Mouse (Mus musculus): ENCODE measurements around the gene Atp9a. TPM values are rescaled to one million over a fixed set of nuclear protein-coding genes. Genes with fewer than 3 reads are reported as not detected.
A peak's percentile ranks its signal among the peaks of the same experiment; 100 is the strongest.

Atp9a gene
- polyA plus RNA-seq, 1 experiment: 28.9 TPM

DNA sequence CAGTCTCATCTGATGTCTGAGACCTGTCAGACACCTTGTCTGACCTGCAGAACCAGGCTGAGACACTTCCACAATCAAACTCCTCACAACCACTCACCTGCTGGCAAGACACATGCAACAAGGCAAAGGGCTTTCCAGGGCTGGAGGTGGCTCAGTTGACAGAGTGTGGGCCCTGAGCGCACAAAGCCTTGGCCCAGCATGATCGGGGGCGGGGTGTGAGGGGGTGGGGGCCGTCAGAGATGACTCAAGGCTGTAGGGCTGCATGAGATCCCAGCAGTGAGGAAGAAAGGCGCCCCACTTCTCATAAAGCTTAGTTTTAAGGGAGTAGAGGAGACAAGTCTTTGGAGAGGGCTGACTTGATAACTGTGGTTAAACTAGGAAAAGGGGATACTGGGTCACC is 78.5 kb downstream of the Atp9a start:
- Histone ChIP-seq H3K36me3 (ENCODE audit: control insufficient read depth, insufficient read depth, low read length, poor library complexity, severe bottlenecking) (no peaks in the 10 kb centered on the region), H3K4me1 (ENCODE audit: control insufficient read depth, insufficient read depth, low read length) (no peaks in the 10 kb centered on the region), H3K27ac (ENCODE audit: insufficient read depth, low read length) (no peak overlapping the region), H3K27me3 (ENCODE audit: control insufficient read depth, insufficient read depth, low read length, poor library complexity, severe bottlenecking) (no peaks in the 10 kb centered on the region), H3K9me3 (replicated peaks; ENCODE audit: control insufficient read depth, insufficient read depth, low read length, poor library complexity, severe bottlenecking) (no peaks in the 10 kb centered on the region), H3K4me3 (ENCODE audit: low read depth, low read length) (no peak overlapping the region), H3K9ac (ENCODE audit: low read depth, poor library complexity, severe bottlenecking) (no peak overlapping the region)
- TF ChIP-seq POLR2A (IDR thresholded peaks at IDR 0.05; ENCODE audit: insufficient read depth, low read length) (no peak), CTCF (IDR thresholded peaks at IDR 0.05; ENCODE audit: low read depth, low read length) (no peak), EP300 (IDR thresholded peaks at IDR 0.05; ENCODE audit: insufficient read depth, low read depth, low read length) (no peak)

DNA sequence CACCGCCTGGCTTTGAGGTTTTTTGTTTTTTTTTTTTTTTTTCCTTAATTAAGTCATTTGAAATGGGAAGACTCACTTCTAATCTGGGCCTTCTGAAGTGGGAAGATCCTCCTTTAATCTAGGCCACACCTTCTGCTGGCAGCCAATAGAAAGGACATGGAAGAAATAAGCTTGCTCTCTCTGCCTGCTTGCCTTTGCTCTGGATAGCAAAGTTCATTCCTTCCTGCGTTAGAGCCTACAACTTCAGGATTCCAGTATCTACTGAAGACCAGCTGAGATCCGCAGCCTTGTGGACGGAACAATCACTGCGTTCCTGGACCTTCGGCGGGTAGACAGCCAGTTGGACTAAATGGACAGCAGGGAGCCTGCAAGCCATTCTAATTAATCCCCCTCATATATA is 79.0 kb downstream of the Atp9a start:
- no peak for TF ChIP-seq POLR2A (IDR thresholded peaks at IDR 0.05; ENCODE audit: insufficient read depth, low read length)
- TF ChIP-seq CTCF (IDR thresholded peaks at IDR 0.05; ENCODE audit: low read depth, low read length): no peak
- TF ChIP-seq EP300 (IDR thresholded peaks at IDR 0.05; ENCODE audit: insufficient read depth, low read depth, low read length): no peak
- no peak overlapping the region for H3K4me3 ChIP-seq (ENCODE audit: low read depth, low read length)
- H3K36me3 ChIP-seq (ENCODE audit: control insufficient read depth, insufficient read depth, low read length, poor library complexity, severe bottlenecking): no peaks in the 10 kb centered on the region
- H3K9me3 ChIP-seq (replicated peaks; ENCODE audit: control insufficient read depth, insufficient read depth, low read length, poor library complexity, severe bottlenecking): no peaks in the 10 kb centered on the region
- no peak overlapping the region for H3K9ac ChIP-seq (ENCODE audit: low read depth, poor library complexity, severe bottlenecking)
- no peaks in the 10 kb centered on the region for H3K27me3 ChIP-seq (ENCODE audit: control insufficient read depth, insufficient read depth, low read length, poor library complexity, severe bottlenecking)
- H3K4me1 ChIP-seq (ENCODE audit: control insufficient read depth, insufficient read depth, low read length): no peaks in the 10 kb centered on the region
- no peak overlapping the region for H3K27ac ChIP-seq (ENCODE audit: insufficient read depth, low read length)

DNA sequence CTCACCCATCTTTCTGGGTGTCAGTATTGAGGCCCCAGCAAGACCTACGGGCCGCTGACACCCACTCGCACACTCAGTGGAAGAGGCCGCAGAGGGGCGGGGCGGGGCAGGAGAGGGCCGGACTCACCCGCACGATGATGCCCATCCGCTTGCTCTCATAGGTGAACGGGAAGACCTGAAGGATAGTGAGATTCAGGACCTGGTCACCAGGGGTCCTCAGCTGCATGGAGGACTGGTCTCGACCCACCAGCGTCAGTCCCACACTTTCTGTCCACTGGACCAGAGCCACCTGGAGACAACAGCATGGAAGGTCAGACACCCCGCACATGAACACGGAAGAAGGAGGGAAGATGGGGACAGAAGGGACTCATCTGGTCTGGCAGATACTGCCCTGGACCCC is 80.4 kb downstream of the Atp9a start:
- no peaks in the 10 kb centered on the region for H3K27me3 ChIP-seq (ENCODE audit: control insufficient read depth, insufficient read depth, low read length, poor library complexity, severe bottlenecking)
- H3K4me1 ChIP-seq (ENCODE audit: control insufficient read depth, insufficient read depth, low read length): no peaks in the 10 kb centered on the region
- no peaks in the 10 kb centered on the region for H3K36me3 ChIP-seq (ENCODE audit: control insufficient read depth, insufficient read depth, low read length, poor library complexity, severe bottlenecking)
- no peaks in the 10 kb centered on the region for H3K9me3 ChIP-seq (replicated peaks; ENCODE audit: control insufficient read depth, insufficient read depth, low read length, poor library complexity, severe bottlenecking)
- no peak overlapping the region for H3K9ac ChIP-seq (ENCODE audit: low read depth, poor library complexity, severe bottlenecking)
- peak; percentile 55 for TF ChIP-seq CTCF (IDR thresholded peaks at IDR 0.05; ENCODE audit: low read depth, low read length)
- TF ChIP-seq POLR2A (IDR thresholded peaks at IDR 0.05; ENCODE audit: insufficient read depth, low read length): no peak
- no peak overlapping the region for H3K4me3 ChIP-seq (ENCODE audit: low read depth, low read length)
- no peak overlapping the region for H3K27ac ChIP-seq (ENCODE audit: insufficient read depth, low read length)

GRCm38 (mm10) chr2:168660344-168660743 is 81.9 kb downstream of the Atp9a start:
- no peaks in the 10 kb centered on the region for H3K36me3 ChIP-seq (ENCODE audit: control insufficient read depth, insufficient read depth, low read length, poor library complexity, severe bottlenecking)
- no peaks in the 10 kb centered on the region for H3K9me3 ChIP-seq (replicated peaks; ENCODE audit: control insufficient read depth, insufficient read depth, low read length, poor library complexity, severe bottlenecking)
- no peak overlapping the region for H3K4me3 ChIP-seq (ENCODE audit: low read depth, low read length)
- H3K27me3 ChIP-seq (ENCODE audit: control insufficient read depth, insufficient read depth, low read length, poor library complexity, severe bottlenecking): no peaks in the 10 kb centered on the region
- no peak for TF ChIP-seq EP300 (IDR thresholded peaks at IDR 0.05; ENCODE audit: insufficient read depth, low read depth, low read length)
- TF ChIP-seq CTCF (IDR thresholded peaks at IDR 0.05; ENCODE audit: low read depth, low read length): peak; percentile 86
- no peak for TF ChIP-seq POLR2A (IDR thresholded peaks at IDR 0.05; ENCODE audit: insufficient read depth, low read length)
- H3K4me1 ChIP-seq (ENCODE audit: control insufficient read depth, insufficient read depth, low read length): no peaks in the 10 kb centered on the region
- H3K27ac ChIP-seq (ENCODE audit: insufficient read depth, low read length): no peak overlapping the region
- no peak overlapping the region for H3K9ac ChIP-seq (ENCODE audit: low read depth, poor library complexity, severe bottlenecking)

- Histone ChIP-seq H3K9ac (ENCODE audit: low read depth, poor library complexity, severe bottlenecking) (no peak overlapping the region), H3K36me3 (ENCODE audit: control insufficient read depth, insufficient read depth, low read length, poor library complexity, severe bottlenecking) (no peaks in the 10 kb centered on the region), H3K4me3 (ENCODE audit: low read depth, low read length) (no peak overlapping the region), H3K4me1 (ENCODE audit: control insufficient read depth, insufficient read depth, low read length) (no peaks in the 10 kb centered on the region), H3K9me3 (replicated peaks; ENCODE audit: control insufficient read depth, insufficient read depth, low read length, poor library complexity, severe bottlenecking) (no peaks in the 10 kb centered on the region), H3K27ac (ENCODE audit: insufficient read depth, low read length) (no peak overlapping the region), H3K27me3 (ENCODE audit: control insufficient read depth, insufficient read depth, low read length, poor library complexity, severe bottlenecking) (no peaks in the 10 kb centered on the region)
- TF ChIP-seq EP300 (IDR thresholded peaks at IDR 0.05; ENCODE audit: insufficient read depth, low read depth, low read length) (no peak), CTCF (IDR thresholded peaks at IDR 0.05; ENCODE audit: low read depth, low read length) (no peak), POLR2A (IDR thresholded peaks at IDR 0.05; ENCODE audit: insufficient read depth, low read length) (no peak)
Observed at GRCm38 (mm10) chr2:168658551-168658950, 83.7 kb downstream of the Atp9a start.

- Histone ChIP-seq H3K27me3 (ENCODE audit: control insufficient read depth, insufficient read depth, low read length, poor library complexity, severe bottlenecking) (no peaks in the 10 kb centered on the region), H3K36me3 (ENCODE audit: control insufficient read depth, insufficient read depth, low read length, poor library complexity, severe bottlenecking) (no peaks in the 10 kb centered on the region), H3K9ac (ENCODE audit: low read depth, poor library complexity, severe bottlenecking) (no peak overlapping the region), H3K4me1 (ENCODE audit: control insufficient read depth, insufficient read depth, low read length) (no peaks in the 10 kb centered on the region), H3K9me3 (replicated peaks; ENCODE audit: control insufficient read depth, insufficient read depth, low read length, poor library complexity, severe bottlenecking) (no peaks in the 10 kb centered on the region), H3K4me3 (ENCODE audit: low read depth, low read length) (no peak overlapping the region), H3K27ac (ENCODE audit: insufficient read depth, low read length) (no peak overlapping the region)
- TF ChIP-seq CTCF (IDR thresholded peaks at IDR 0.05; ENCODE audit: low read depth, low read length) (no peak), EP300 (IDR thresholded peaks at IDR 0.05; ENCODE audit: insufficient read depth, low read depth, low read length) (no peak), POLR2A (IDR thresholded peaks at IDR 0.05; ENCODE audit: insufficient read depth, low read length) (no peak)
Observed at GRCm38 (mm10) chr2:168656569-168657308, 85.5 kb downstream of the Atp9a start.
